In the genomic region with DNA sequence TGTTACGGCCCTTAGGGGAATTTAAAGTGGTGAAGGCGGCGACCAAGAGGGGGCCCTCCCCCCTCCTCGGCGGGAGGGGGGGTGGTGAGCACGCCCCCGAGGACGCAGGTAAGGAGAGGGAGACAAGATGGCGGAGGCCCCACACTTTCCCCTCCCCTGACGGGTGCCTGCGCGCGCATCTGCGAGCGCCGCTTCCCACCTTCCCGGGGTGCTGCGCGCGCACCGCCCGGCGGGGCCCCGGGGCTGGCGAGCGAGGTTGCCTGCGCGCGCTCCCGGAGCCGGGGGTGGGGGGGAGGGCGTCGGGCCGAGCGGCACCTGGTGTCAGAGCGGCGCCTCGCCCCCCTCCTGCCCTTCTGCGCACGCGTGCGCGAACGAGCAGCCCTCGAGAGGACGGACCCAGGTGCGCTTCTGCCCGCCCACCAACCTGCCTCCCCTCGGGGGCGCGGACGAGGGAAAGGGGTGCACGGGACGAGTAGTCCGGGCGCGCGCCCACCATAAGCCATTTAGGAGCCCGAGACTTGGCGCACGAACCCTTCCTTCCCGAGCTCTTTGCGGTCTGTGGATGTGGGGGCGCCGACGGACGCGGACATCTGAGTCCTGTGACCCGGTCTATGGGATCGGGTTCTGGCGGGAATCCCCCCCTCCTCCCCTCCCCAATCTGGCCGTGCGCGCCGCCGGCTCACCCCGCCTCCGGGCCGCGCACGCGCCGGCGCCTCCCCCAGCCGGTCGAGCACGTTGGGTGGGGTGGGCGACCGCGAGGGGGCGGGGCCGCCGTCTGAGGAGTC, we compare ENCODE assay signal across 8 mouse cellular contexts. TPM values are rescaled to one million over a fixed set of nuclear protein-coding genes. Genes with fewer than 3 reads are reported as not detected.
DNase-seq lines count a peak whose midpoint lies in the region; ATAC-seq and TF ChIP-seq lines count a peak whose summit lies in the region.

No protein-coding gene starts in this region.

- H3K9me3 ChIP-seq in embryonic facial prominence, embryonic 13.5 days: no peaks in the 10 kb centered on the region
- no peaks in the 10 kb centered on the region for H3K9me3 ChIP-seq in limb, embryonic 12.5 days
- no peaks in the 10 kb centered on the region for H3K9me3 ChIP-seq in midbrain, embryonic 14.5 days (ENCODE audit: control insufficient read depth, low read length)

- peak; percentile 36; the same call in 1 of the 2 replicates for TF ChIP-seq POLR2A in heart, adult 2 months (IDR thresholded peaks at IDR 0.05; ENCODE audit: insufficient read depth, low read depth, low read length)

- intact Hi-C loops in heart, adult 2 months (cut with DNase I): loop anchor here (5.0 to 10.0 kb wide), 4 partner anchors 75 to 260 kb away; a partner anchor contains a TSS

- DNase-seq in 3T3-L1 (ENCODE audit: low read depth, low spot score): peak; percentile 82
- DNase-seq in adrenal gland, postnatal 4 days (ENCODE audit: low spot score in 2 of 2): peak; percentile 76 to 87
- peak; percentile 84 to 94 for DNase-seq in heart, adult 2 months
- peak; percentile 91 for DNase-seq in kidney, adult 8-10 months
- peak; percentile 97 for DNase-seq in midbrain, embryonic 14.5 days
- DNase-seq in spleen, adult 12 weeks (ENCODE audit: low spot score): peak; percentile 92

- H3K4me3 ChIP-seq in embryonic facial prominence, embryonic 13.5 days: peak overlapping the region; percentile 77
- H3K4me3 ChIP-seq in heart, adult 2 months: peak overlapping the region; percentile 93
- H3K4me3 ChIP-seq in limb, embryonic 12.5 days (replicated peaks): peak overlapping the region; percentile 64
- peak overlapping the region; percentile 76 for H3K4me3 ChIP-seq in midbrain, embryonic 14.5 days (replicated peaks; ENCODE audit: low read depth, low read length)

- TF ChIP-seq CTCF in heart, adult 2 months (IDR thresholded peaks at IDR 0.05): no peak

- peaks cover 15% of the 10 kb centered on the region for H3K4me1 ChIP-seq in embryonic facial prominence, embryonic 13.5 days
- H3K4me1 ChIP-seq in heart, adult 2 months (ENCODE audit: control insufficient read depth, insufficient read depth, low read length): peaks cover 6% of the 10 kb centered on the region
- peaks cover 15% of the 10 kb centered on the region for H3K4me1 ChIP-seq in limb, embryonic 12.5 days (replicated peaks)
- peaks cover 13% of the 10 kb centered on the region for H3K4me1 ChIP-seq in midbrain, embryonic 14.5 days (ENCODE audit: control insufficient read depth, insufficient read depth, low read length)

- no peak for TF ChIP-seq EP300 in heart, adult 2 months (IDR thresholded peaks at IDR 0.05; ENCODE audit: insufficient read depth, low read depth, low read length)

- ATAC-seq in embryonic facial prominence, embryonic 13.5 days (ENCODE audit: insufficient number of reproducible peaks, insufficient read depth, low FRiP score, low TSS enrichment, low read depth): peak; percentile 80
- peak; percentile 82 for ATAC-seq in limb, embryonic 12.5 days (ENCODE audit: insufficient number of reproducible peaks, insufficient read depth, low FRiP score, low TSS enrichment, low read depth)
- ATAC-seq in midbrain, embryonic 14.5 days (ENCODE audit: low FRiP score, low TSS enrichment): peak; percentile 91

- H3K4me2 ChIP-seq in embryonic facial prominence, embryonic 13.5 days: peak overlapping the region; percentile 64
- peak overlapping the region; percentile 64 for H3K4me2 ChIP-seq in limb, embryonic 12.5 days
- H3K4me2 ChIP-seq in midbrain, embryonic 14.5 days (ENCODE audit: low read length): peak overlapping the region; percentile 64

- under 1% methylated on average over 92 of the region's 93 CpGs for WGBS in embryonic facial prominence, embryonic 13.5 days
- under 1% methylated on average over 85 of the region's 93 CpGs for WGBS in heart, adult 2 months
- under 1% methylated on average over 91 of the region's 93 CpGs for WGBS in limb, embryonic 12.5 days
- WGBS in midbrain, embryonic 14.5 days: under 1% methylated on average over 77 of the region's 93 CpGs

- H3K79me2 ChIP-seq in heart, adult 2 months (replicated peaks; ENCODE audit: control insufficient read depth, insufficient read depth, low read length): peaks cover 1% of the 10 kb centered on the region; the same call in 1 of the 2 replicates

- peak overlapping the region; percentile 98 for H3K27ac ChIP-seq in embryonic facial prominence, embryonic 13.5 days
- H3K27ac ChIP-seq in heart, adult 2 months: peak overlapping the region; percentile 98
- peak overlapping the region; percentile 97 for H3K27ac ChIP-seq in limb, embryonic 12.5 days
- H3K27ac ChIP-seq in midbrain, embryonic 14.5 days (replicated peaks; ENCODE audit: low read depth, low read length): peak overlapping the region; percentile 96

- peak overlapping the region; percentile 86 for H3K9ac ChIP-seq in embryonic facial prominence, embryonic 13.5 days
- H3K9ac ChIP-seq in heart, adult 2 months (ENCODE audit: low read depth, low read length): peak overlapping the region; percentile 96
- peak overlapping the region; percentile 88 for H3K9ac ChIP-seq in limb, embryonic 12.5 days (replicated peaks)
- peak overlapping the region; percentile 71 for H3K9ac ChIP-seq in midbrain, embryonic 14.5 days (replicated peaks; ENCODE audit: low read length)

- no peaks in the 10 kb centered on the region for H3K27me3 ChIP-seq in embryonic facial prominence, embryonic 13.5 days
- no peaks in the 10 kb centered on the region for H3K27me3 ChIP-seq in heart, adult 2 months (ENCODE audit: control insufficient read depth, insufficient read depth, low read length)
- no peaks in the 10 kb centered on the region for H3K27me3 ChIP-seq in limb, embryonic 12.5 days
- H3K27me3 ChIP-seq in midbrain, embryonic 14.5 days (ENCODE audit: control insufficient read depth, insufficient read depth, low read length): no peaks in the 10 kb centered on the region

- peaks cover 25% of the 10 kb centered on the region for H3K36me3 ChIP-seq in embryonic facial prominence, embryonic 13.5 days
- H3K36me3 ChIP-seq in heart, adult 2 months (ENCODE audit: control insufficient read depth, insufficient read depth, low read length): peaks cover 22% of the 10 kb centered on the region
- peaks cover 34% of the 10 kb centered on the region for H3K36me3 ChIP-seq in limb, embryonic 12.5 days
- peaks cover 33% of the 10 kb centered on the region for H3K36me3 ChIP-seq in midbrain, embryonic 14.5 days (ENCODE audit: control insufficient read depth, insufficient read depth, low read length)

RNA-seq across cellular contexts. Expression of a gene that starts 0.6 kb away (rescaled TPM):
- 100 to 1,000 TPM; 111 to 118 TPM for total RNA-seq in adrenal gland, postnatal 4 days (2021)
- polyA plus RNA-seq in embryonic facial prominence, embryonic 13.5 days (2015; fragmentation: Nextera tagmentation; extraction: Ambion mirVana): 52.1 and 55.6 TPM in 2 replicates
- 10 to 100 TPM; 53.1 to 55.8 TPM for total RNA-seq in heart, adult 2 months (2021)
- 15.3 and 16.7 TPM in 2 replicates for polyA plus RNA-seq in heart, adult 2 months (2012; rRNA removed)
- 77.2 and 79.4 TPM in 2 replicates for polyA plus RNA-seq in limb, embryonic 12.5 days (2016; fragmentation: Nextera tagmentation; extraction: Ambion mirVana)
- 46.1 and 64.3 TPM in 2 replicates for polyA plus RNA-seq in midbrain, embryonic 14.5 days (2014; fragmentation: Nextera tagmentation; extraction: Ambion mirVana)

RNA-seq across cellular contexts. Expression of a gene that starts 7.0 kb away (rescaled TPM):
- 10 to 100 TPM; 26.4 to 27.5 TPM for total RNA-seq in adrenal gland, postnatal 4 days (2021)
- polyA plus RNA-seq in embryonic facial prominence, embryonic 13.5 days (2015; fragmentation: Nextera tagmentation; extraction: Ambion mirVana): 18.6 and 19.0 TPM in 2 replicates
- 1 to 10 TPM; 7.8 to 8.2 TPM for total RNA-seq in heart, adult 2 months (2021)
- 7.9 and 9.3 TPM in 2 replicates for polyA plus RNA-seq in heart, adult 2 months (2012; rRNA removed)
- 15.9 and 18.0 TPM in 2 replicates for polyA plus RNA-seq in limb, embryonic 12.5 days (2016; fragmentation: Nextera tagmentation; extraction: Ambion mirVana)
- 18.8 and 20.8 TPM in 2 replicates for polyA plus RNA-seq in midbrain, embryonic 14.5 days (2014; fragmentation: Nextera tagmentation; extraction: Ambion mirVana)

RNA-seq across cellular contexts. Expression of a gene that starts 33.4 kb away (rescaled TPM):
- total RNA-seq in adrenal gland, postnatal 4 days (2021): 10 to 100 TPM; 90.8 to 94.0 TPM
- polyA plus RNA-seq in embryonic facial prominence, embryonic 13.5 days (2015; fragmentation: Nextera tagmentation; extraction: Ambion mirVana): 12.2 and 15.3 TPM in 2 replicates
- total RNA-seq in heart, adult 2 months (2021): 10 to 100 TPM; 31.2 to 33.9 TPM
- polyA plus RNA-seq in heart, adult 2 months (2012; rRNA removed): 13.4 and 16.4 TPM in 2 replicates
- polyA plus RNA-seq in limb, embryonic 12.5 days (2016; fragmentation: Nextera tagmentation; extraction: Ambion mirVana): 11.7 and 13.0 TPM in 2 replicates
- 14.9 and 17.8 TPM in 2 replicates for polyA plus RNA-seq in midbrain, embryonic 14.5 days (2014; fragmentation: Nextera tagmentation; extraction: Ambion mirVana)

RNA-seq across cellular contexts. Expression of a gene that starts 48.8 kb away (rescaled TPM):
- not detected for total RNA-seq in adrenal gland, postnatal 4 days (2021)
- 7.0 and 8.1 TPM in 2 replicates for polyA plus RNA-seq in embryonic facial prominence, embryonic 13.5 days (2015; fragmentation: Nextera tagmentation; extraction: Ambion mirVana)
- not detected for total RNA-seq in heart, adult 2 months (2021)
- polyA plus RNA-seq in heart, adult 2 months (2012; rRNA removed): not detected in 2 replicates
- 5.3 and 8.1 TPM in 2 replicates for polyA plus RNA-seq in limb, embryonic 12.5 days (2016; fragmentation: Nextera tagmentation; extraction: Ambion mirVana)
- polyA plus RNA-seq in midbrain, embryonic 14.5 days (2014; fragmentation: Nextera tagmentation; extraction: Ambion mirVana): 5.1 and 14.5 TPM in 2 replicates

RNA-seq across cellular contexts. Expression of a gene that starts 53.0 kb away (rescaled TPM):
- total RNA-seq in adrenal gland, postnatal 4 days (2021): 10 to 100 TPM; 52.3 to 54.8 TPM
- 46.0 and 48.3 TPM in 2 replicates for polyA plus RNA-seq in embryonic facial prominence, embryonic 13.5 days (2015; fragmentation: Nextera tagmentation; extraction: Ambion mirVana)
- 10 to 100 TPM; 23.1 to 28.0 TPM for total RNA-seq in heart, adult 2 months (2021)
- polyA plus RNA-seq in heart, adult 2 months (2012; rRNA removed): 45.6 and 61.6 TPM in 2 replicates
- 41.0 and 43.7 TPM in 2 replicates for polyA plus RNA-seq in limb, embryonic 12.5 days (2016; fragmentation: Nextera tagmentation; extraction: Ambion mirVana)
- polyA plus RNA-seq in midbrain, embryonic 14.5 days (2014; fragmentation: Nextera tagmentation; extraction: Ambion mirVana): 41.8 and 44.3 TPM in 2 replicates

Comparison
In these comparisons a context has a peak if more than half of its experiments do, and no peak if none do; other contexts are left out.
1. Peak in every context shown above with its lines: DNase-seq, ATAC-seq, H3K4me3 ChIP-seq and H3K27ac ChIP-seq.